Mouse (Mus musculus) right cerebral cortex, postnatal 25 days (tissue): ENCODE results near the gene Sipa1l1.

ENCODE experiments used
- DNase-seq: peaks from one replicate; pipeline ENCODE4 v3.0.0; 2022

Gene Sipa1l1

DNA sequence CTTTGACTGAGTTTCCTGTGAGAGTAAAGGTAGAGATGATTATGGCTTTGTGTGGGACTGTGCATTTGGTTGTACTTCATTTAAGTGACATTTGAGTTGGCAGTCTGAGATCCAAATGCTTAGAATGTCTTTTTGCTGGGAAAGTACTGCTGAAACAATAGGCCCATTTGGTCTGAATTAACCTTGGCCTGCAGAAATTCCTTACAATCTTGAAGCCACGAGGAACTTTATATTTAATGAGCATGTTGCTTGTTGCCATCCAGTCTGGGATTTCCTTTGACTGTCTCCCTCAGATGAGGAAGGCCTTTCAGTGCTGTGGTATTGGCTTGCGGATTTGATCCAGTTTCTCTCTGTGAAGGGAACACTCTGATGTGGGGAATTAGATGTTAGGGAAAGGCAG lies 43.9 kb downstream of the Sipa1l1 start:
- no peak for DNase-seq

DNA sequence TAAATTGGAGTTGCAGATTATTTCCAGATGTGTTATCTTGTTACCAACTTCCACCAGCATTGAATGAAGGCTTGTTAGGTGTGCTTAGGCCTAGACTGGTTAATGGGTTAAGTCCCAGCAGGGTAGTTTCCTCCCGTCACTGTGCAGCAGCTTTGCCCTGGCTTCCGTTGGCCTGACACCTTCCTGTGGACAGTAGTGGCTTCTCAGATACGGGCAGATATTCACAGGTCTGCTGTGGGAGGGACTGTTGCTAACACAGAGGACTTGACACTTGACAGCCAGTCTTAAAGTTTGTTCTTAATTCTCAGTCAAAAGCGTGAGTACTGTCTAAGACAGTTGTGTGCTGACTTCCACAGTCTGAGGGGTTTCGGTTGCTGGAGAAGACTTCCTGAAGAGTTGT lies 45.8 kb downstream of the Sipa1l1 start:
- DNase-seq: no peak

DNA sequence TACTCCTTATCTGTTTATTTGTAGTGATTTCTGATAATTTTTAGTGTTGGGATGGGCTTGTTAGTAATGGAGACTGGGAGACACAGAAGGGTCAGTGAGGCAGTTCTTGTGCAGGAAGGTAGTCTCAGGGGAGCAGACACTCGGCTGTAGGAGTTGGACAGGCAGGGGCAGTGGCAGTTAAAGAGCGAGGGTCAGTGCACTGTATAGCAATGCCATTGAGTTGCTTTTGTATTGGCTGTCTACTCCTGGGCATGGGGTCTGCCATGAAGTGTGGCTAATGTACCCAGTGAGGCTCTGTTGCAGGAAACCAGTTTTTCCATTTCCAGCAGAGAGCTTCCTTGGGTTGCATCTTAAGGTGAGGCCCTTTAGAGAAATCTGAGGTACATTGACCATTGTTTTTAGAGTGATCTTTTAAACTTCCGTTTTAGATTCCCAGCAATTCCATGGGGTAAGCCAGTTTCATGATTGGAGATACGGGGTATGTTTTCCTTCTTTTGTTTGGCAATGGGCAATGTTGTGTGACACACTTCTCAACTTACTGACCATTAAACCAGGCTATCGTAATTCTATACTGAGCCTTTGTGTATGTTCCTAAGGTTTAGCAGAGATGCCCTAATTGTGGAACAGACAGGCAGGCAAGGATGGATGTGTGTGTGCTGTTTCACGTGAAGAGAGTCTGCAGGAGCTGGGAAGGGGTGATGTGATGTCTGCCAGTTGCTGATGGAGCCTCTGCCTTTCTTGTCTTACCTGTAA lies 47.9 kb downstream of the Sipa1l1 start:
- no peak for DNase-seq

DNA sequence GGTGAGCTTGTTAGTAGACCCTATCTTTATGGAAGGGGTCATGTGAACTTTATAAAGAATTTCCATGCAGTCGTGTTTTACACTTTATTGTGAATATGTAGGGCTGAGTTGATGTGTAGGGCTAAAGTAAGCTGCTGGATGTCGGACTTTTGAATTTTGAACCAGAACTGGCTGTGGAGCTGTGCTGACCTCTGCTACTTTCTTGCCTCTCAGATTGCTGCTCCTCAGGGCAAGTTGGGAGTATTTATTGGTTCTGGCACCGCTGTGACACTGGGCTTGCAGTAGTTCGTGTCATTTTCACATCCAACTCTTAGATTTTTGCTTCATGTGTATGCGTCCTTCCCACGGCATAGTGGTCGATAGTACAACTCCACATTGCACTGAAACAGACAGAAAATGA lies 49.1 kb downstream of the Sipa1l1 start:
- no peak for DNase-seq

DNA sequence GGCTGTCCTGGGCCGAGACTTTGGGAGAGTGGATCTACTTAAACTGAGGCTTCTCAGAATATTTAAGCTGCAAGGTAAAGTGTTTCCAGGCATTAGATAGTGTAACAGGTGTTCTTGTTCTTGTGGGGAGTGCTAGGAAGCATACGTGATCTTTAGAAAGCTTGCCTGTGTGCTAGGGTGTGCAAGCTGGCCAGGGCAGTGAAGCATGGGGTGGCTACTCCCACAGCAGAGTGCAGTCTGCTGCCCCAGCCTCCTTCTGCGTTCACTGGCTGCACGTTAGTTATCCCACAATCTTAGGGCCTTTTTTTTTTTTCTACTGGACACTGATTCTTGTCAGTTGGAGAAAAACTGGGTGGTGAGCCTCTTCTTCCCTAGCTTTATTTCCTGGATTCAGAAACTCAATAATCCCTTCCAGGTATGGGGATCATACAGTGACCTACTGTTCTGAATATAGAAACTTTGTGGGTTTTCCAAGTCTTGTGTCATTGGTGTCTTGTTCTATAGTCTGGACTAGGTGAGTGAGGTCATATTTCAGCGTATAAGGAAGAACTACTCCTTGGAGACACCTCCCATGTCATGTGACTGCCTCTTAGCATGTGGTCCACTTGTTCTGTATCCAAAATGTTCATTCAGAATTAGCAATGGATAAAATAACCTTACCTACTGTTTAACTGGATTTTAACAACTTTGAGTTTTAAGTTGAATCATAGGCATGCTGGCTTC lies 51.4 kb downstream of the Sipa1l1 start:
- no peak for DNase-seq

DNA sequence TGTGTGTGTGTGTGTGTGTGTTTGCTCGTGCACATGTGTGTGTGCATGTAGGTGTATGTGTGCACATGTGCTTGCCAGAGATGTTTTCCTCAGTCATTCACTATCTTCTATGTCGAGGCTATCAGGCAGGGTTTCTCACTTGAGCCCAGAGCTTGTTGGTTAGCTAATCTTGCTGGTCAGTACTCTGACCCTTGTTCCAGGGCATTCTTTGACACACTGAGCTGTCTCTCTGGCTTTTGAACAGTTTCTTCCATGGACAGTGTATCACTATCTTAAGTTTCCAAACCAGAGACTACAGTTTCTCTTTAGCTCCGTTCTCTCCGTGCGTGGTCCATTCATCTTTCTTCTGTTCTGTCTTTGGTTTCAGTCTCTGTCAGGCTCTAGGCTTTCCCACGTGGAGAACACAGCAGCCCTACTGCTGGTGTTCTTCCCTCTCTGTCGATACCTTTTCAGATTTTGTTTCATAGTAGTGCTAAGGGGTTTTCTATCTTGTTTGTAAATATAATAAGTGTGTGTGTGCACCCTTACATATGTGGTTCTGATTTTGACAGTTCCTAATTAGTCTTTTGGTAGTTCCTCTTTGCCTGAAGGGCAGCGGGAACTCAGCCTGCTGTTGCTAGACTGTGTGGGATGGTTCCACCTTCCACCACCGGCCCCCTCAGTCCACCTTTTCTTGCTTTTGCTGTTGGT lies 54.2 kb downstream of the Sipa1l1 start:
- no peak for DNase-seq

DNA sequence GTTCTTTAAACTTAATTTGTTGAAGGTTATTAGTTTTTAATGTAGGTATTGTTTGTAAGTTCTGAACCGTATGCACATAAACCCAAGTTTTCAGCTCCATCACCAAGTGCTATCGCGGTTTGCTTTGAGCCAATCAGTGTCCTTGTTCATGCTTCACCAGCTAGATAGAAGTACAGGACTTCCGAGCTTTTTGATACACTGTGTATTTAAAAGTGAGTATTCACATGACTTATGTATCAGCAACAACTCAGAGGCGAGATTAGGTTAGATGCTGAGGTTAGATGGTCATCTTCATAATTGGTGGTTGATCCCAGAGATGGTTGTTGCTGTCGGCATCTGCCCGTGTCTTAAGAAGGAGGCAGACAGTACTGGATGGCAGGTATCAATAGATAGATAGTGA lies 55.7 kb downstream of the Sipa1l1 start:
- DNase-seq: no peak

DNA sequence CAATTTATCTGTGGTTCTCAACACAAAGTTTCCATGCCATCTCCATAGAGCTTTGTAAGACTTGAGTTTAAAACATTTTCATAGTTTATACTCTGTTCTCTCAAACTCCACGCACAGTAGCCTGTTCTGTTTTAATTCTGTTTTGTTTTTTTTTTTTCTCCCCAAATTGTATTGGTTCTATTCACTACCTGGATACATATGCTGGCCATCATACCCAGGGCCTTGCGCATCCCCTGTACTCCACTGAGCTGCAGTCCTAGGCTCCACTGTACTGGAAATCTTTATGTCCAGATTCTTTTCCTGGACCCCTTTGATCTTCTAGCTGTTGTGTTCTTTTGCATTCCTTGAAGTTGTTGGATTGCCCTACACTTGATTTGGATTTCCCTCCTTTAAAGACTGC lies 56.2 kb downstream of the Sipa1l1 start:
- no peak for DNase-seq

DNA sequence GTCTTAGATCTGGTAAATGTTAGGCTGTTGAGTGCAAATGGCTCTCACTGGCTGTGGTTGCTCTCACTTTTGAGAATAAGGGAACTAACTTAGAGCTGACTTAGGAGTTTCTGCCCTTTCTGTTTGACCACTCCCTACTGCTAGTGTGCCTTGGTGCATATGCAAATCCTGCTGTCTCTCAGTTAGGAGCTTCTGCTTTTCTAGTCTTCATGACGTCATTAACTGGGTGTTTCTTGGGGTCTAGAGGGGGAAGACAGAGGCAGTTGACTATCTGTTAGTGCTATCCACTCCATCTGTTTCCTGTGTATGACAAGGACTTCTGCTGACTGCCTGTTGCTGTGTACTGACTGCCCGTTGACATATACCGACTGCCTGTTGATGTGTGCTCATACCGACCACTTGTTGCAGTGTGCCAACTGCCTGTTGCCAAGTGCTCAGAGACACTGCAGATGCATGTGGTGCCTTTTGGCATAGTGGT lies 56.7 kb downstream of the Sipa1l1 start:
- DNase-seq: no peak

DNA sequence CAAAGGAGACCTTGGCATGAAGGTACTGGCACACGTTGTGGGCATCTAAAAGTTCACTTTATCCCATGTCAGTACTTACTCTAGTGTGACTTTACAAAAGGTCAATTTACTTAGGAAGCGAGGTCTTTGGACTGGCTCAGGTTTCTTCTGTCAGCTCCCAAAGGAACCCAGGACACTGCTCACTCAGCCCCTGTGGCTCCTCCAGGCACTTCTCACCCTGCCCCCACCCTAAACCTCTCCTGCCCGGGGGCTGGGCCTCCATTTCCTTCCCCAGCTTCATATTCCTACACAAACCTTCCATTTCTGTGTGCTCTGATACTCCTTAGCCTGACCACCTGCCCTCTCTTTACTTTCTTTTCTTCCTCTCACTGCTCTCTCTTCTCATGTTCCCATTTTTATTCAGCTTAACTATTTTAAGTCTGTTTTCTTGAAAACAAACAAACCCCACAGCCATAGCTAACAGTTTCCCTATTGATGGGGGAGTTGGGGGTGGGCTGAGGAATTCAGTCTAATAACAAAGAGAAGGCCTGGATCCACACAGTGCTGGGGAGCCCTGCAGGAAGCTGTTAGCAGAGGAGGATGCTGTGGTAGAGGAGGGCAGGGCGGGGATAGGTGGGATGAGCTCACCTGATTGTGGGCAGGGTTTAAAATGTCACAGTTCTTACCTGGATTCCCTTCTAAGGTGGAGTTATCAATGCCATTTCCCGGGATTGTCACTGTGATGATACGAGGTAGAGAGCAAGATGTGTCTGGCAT lies 57.4 kb downstream of the Sipa1l1 start:
- DNase-seq: no peak

DNA sequence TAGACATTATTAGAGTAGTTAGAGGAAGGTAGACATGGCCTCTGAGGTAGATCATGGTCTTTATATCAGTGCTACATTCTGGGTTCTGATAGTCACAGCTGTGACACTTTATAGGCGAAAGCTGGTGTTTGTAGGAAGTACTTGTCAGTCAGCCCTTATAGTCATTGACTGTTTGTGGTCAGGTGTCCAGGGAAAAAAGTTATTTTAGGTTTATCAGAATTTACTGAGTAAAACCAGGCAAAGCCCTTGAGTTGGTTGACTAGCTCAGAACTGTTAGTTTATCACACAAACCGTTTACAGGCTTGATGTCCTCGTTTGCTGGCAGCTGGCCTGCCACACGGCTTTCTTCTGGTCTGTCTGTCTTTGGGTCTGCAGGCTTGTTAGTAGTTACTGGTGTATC lies 61.0 kb downstream of the Sipa1l1 start:
- DNase-seq: no peak

DNA sequence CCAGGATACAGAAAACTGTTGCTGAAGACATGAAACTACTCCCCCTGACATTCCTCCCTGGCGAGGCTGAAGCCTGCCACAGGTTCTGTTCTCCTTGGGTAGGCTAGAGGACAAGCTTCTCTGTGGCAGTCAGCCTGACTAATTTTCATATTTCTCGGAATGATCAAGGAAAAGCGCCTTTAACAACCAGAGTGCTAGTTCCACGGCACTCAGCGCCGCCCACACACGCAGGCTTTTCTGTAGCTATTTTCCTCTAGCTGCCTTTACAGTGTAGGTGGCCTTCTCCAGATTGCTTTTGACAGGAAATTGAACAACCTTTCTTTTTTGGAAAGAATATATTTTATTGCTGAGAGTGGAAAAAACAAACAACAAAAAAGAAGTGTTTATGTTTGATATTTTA lies 62.1 kb downstream of the Sipa1l1 start:
- DNase-seq: peak; percentile 76

DNA sequence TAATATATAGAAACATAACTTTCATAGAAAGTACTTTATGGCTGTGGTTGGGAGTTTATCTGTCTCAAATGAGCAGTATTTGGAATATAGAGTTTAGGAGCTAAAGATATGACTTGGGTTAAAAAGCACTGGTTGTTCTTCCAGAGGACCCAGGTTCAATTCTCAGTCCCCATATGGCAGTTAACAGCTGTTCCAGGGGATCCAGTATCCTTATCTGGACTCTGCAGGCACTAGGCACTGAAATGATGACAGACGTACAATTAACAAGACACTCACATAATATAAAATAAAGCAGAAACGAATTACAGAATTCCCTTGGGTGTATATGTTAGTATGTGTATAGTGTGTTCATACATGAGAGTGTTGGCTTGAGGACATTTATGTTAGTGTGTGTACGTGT lies 64.1 kb downstream of the Sipa1l1 start:
- DNase-seq: no peak

DNA sequence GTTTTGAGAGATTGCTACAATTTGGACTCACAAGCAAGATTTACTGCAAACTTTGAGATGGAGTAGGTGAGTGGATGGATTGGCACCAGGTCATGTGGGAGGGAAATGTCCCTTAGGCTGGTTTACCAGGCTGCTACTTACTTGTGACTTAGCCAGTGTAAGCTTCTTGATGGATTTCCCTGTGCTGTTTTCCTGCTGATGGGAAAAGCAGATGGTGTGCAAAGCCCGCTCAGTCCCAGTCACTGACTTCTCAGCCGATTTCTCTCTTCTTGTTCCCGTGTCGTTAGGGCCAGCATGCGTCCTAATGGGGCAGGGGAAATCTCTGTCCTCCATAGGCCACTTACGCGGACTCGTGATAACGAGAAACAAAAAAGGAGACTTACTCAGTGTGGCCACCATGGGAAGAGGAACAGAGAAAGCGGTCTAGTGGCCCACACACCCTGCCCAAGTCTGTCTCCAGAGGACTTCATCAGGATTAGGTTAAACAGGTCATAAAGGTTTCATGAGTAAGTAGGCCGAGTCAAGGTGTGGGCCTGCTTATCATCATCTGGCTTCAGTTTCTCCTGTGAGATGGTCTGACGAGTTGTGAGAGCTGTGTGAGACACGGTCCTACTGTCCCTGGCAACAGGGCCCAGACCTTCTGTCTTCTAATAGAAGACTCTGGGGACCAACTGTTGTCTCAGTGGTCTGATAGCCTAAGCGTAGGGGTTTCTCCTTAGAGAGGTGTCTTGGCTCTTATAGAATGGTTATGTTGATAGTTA lies 65.5 kb downstream of the Sipa1l1 start:
- no peak for DNase-seq

DNA sequence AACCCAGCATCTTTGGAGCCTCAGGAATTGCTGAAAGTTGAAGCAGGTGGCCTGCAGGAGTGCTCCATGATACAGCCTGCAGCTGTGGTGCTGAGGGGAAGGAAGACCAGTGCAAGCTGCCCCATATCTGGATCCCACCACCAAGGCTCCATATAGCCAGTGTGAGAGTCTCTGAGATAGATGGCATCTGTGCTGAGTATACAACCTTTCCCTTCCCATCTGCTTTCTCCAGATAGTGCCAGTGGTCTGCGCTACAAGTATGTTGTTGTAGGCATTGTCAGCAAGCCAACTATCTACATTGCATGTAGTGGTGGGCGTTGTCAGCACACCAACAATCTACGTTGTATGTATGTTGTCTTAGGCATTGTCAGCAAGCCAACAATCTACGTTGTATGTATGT lies 68.0 kb downstream of the Sipa1l1 start:
- no peak for DNase-seq

DNA sequence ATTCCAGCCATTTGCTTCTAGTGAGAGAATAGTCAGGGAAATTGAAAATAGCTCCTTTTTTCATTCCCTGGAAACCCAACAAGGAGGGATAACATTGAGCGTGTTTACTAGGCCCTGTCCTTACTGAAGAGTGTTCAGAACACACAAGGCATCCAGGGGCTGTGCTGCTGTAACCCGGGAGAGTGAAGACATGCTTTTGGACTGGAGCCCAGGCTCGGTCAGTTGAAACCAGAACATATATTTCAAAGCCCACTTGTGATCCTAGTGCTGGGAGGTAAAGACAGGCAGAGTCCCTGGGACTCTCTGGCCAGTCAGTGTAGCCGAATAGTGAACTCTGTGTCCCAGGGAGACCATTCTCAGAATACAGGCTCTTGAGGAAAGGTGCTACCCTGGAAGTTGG lies 68.8 kb downstream of the Sipa1l1 start:
- DNase-seq: no peak

DNA sequence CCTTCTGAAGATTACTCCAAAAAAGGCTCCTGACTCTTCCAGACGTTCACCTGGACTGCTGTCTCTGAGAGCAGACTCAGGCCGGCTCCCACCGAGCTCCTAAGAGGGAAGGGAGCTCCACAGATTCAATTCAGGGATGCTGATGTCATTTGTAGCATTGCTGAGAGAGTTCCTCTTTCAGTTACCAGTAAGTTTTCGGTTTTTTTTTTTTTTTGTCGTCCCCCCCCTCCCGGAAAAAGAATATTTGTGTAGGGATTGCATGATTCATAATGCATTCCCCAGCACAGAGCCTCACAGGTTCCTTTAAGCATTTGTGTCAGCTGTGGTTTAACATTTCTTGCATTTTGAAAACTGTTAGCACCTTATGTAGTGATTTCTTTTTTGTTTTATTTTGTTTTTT lies 71.6 kb downstream of the Sipa1l1 start:
- no peak for DNase-seq

DNA sequence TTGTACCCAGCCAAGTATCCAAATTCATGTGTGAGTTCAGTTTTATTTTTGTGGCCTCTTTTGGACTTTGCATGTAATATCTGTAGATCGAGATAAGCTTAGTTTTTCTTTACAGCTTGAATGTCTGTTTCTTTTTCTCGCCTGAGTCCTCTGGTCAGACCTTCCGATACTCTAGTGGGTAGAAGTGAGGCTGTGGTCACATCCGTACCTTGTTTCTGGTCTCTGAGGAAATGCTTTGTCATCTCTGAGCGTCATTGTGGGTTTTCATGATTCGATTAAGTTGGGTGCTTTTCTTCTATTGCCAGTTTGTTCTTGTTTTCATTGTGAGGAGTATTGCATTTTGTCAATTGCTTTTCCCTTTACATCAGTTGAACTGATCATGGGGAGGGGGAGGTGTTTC lies 76.1 kb downstream of the Sipa1l1 start:
- no peak for DNase-seq

DNA sequence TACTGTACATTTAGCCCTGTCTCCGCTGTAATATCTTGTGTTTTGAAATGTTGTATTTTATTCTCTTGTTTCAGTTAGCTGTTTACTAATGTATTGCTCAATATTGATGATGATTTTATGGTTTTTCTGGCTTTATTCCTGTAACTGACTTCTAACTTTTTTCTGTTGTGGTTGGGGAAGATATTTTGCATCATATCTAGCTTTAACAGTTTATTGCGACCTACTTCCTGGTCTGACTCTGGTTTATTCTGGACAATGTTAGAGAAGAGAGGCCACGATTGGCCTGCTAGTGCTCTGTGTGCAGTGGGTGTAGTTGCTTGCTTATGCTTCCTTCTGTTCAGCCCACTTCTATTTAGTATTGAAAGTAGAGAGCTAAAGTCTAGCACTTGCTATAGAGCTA lies 77.3 kb downstream of the Sipa1l1 start:
- no peak for DNase-seq

DNA sequence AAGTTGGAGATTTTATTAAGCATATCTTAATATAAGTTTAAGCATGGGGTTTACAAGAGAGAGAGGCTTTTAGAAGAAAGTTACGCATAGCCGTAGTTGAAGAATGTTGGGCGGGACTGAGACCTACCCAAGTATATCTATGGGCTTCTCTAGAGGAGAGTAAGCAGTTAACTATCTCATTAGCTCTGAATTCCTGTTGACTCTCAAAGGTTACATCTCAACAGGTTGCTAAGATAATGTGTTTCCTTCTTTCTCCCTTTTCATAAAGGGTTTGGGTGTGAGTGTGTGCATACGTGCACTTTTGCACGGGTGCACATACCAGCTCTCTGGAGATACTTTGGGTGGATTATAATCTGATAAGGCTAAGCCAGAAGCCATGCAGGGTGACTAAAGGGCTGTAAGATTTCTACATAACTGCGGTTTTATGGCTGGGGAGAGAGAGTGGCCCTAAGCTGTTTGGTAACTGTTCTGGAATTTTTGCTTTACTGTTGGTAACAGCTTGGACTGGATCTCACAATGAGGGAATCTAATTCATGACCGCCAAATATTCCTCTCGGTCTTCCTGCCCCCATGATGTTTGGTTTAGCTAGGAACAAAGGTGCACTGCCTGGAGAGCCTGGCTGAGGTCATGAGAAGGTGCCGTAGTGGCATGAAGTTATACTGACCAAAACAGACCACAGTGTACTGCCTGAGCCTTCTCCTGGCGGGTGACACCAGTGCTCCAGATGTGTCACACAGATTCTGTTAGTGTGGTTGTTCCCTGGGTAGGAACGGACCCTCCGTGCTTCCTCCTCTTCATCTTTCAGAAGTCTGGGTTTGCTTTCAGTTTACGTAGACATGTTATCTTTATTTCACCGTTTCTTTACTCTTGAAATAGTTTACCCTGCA lies 78.5 kb downstream of the Sipa1l1 start:
- no peak for DNase-seq

DNA sequence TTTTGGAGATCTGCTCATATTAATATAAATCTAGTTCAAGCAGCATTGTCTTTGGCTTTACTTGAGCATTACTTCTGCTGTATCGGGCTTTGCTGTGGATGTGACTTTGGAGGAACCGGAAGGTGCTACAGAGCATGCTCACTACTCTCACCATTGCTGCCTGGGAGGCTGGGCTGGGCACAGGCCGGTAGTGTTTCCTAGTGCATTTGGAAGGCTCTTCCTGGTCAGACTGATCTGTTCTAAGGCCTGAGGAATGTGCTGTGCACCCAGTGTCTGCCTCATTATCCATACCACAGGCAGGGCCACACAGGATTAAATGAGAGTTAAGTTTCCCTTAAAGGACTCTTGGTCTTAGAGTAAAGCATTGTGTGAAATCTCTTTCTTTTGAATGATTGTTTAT lies 79.4 kb downstream of the Sipa1l1 start:
- DNase-seq: no peak
